Mouse (Mus musculus): ENCODE measurements around the gene Tmc6. TPM values are rescaled to one million over a fixed set of nuclear protein-coding genes. Genes with fewer than 3 reads are reported as not detected.

Tmc6 gene
- polyA plus RNA-seq, 1 experiment from 2014 or later = 26.3 TPM

- Histone ChIP-seq H3K9me3 (ENCODE audit: control insufficient read depth) (no peaks in the 10 kb centered on the region), H3K9ac (ENCODE audit: low read depth, low read length) (no peak overlapping the region), H3K4me1 (replicated peaks; ENCODE audit: control insufficient read depth, insufficient read depth, low read length) (no peaks in the 10 kb centered on the region), H3K27ac (ENCODE audit: low read depth, low read length) (peak overlapping the region; percentile 35; the same call in 1 of the 2 replicates), H3K4me3 (ENCODE audit: low read depth, low read length) (no peak overlapping the region), H3K36me3 (ENCODE audit: control insufficient read depth, insufficient read depth) (peaks cover 86% of the 10 kb centered on the region), H3K27me3 (replicated peaks; ENCODE audit: control insufficient read depth, insufficient read depth, low read length) (no peaks in the 10 kb centered on the region), H3K4me2 (replicated peaks; ENCODE audit: low read depth) (no peak overlapping the region)
- ATAC-seq = no peak
- 82% methylated on average over 10 of the region's 10 CpGs for WGBS
- no peak for TF ChIP-seq CTCF (IDR thresholded peaks at IDR 0.05; ENCODE audit: low read depth)
Observed at GRCm38 (mm10) chr11:117759267-117759666, 22.7 kb downstream of the Tmc6 start.

GRCm38 (mm10) chr11:117755891-117756290 lies 26.1 kb downstream of the Tmc6 start:
- Histone ChIP-seq H3K4me1 (replicated peaks; ENCODE audit: control insufficient read depth, insufficient read depth, low read length) (no peaks in the 10 kb centered on the region), H3K4me2 (replicated peaks; ENCODE audit: low read depth) (no peak overlapping the region), H3K27ac (ENCODE audit: low read depth, low read length) (no peak overlapping the region), H3K4me3 (ENCODE audit: low read depth, low read length) (no peak overlapping the region), H3K36me3 (ENCODE audit: control insufficient read depth, insufficient read depth) (peaks cover 95% of the 10 kb centered on the region), H3K9ac (ENCODE audit: low read depth, low read length) (no peak overlapping the region), H3K9me3 (ENCODE audit: control insufficient read depth) (no peaks in the 10 kb centered on the region), H3K27me3 (replicated peaks; ENCODE audit: control insufficient read depth, insufficient read depth, low read length) (no peaks in the 10 kb centered on the region)
- no peak for TF ChIP-seq CTCF (IDR thresholded peaks at IDR 0.05; ENCODE audit: low read depth)
- 99% methylated on average over 7 of the region's 7 CpGs for WGBS
- ATAC-seq = no peak

DNA sequence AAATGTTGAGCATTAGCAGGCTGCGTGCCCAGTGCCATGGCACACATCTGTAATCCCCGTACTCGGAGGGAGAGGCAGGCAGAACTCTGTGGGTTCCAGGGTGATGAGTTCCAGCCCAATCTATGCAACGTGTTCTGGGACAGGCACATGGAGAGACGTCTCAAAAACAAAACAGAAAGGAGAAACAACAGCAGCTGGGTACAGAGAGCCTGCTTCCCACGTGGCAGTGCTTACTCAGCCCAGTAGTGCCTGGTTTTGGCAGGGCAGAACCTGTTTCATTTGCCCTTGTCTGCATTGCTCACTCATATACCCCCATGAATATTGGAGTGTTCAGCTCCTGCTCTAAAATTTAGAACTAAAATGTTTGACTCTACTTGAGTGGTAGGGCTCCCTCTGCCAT lies 30.5 kb downstream of the Tmc6 start:
- H3K4me1 ChIP-seq (replicated peaks; ENCODE audit: control insufficient read depth, insufficient read depth, low read length) = no peaks in the 10 kb centered on the region
- no peaks in the 10 kb centered on the region for H3K9me3 ChIP-seq (ENCODE audit: control insufficient read depth)
- peaks cover 93% of the 10 kb centered on the region for H3K36me3 ChIP-seq (ENCODE audit: control insufficient read depth, insufficient read depth)
- WGBS = 78% methylated on average over 6 of the region's 6 CpGs
- H3K4me3 ChIP-seq (ENCODE audit: low read depth, low read length) = no peak overlapping the region
- no peak for TF ChIP-seq CTCF (IDR thresholded peaks at IDR 0.05; ENCODE audit: low read depth)
- no peak overlapping the region for H3K9ac ChIP-seq (ENCODE audit: low read depth, low read length)
- no peak overlapping the region for H3K4me2 ChIP-seq (replicated peaks; ENCODE audit: low read depth)
- H3K27me3 ChIP-seq (replicated peaks; ENCODE audit: control insufficient read depth, insufficient read depth, low read length) = no peaks in the 10 kb centered on the region
- no peak overlapping the region for H3K27ac ChIP-seq (ENCODE audit: low read depth, low read length)
- ATAC-seq = no peak

GRCm38 (mm10) chr11:117749414-117749813 lies 32.6 kb downstream of the Tmc6 start:
- Histone ChIP-seq H3K9me3 (ENCODE audit: control insufficient read depth) (no peaks in the 10 kb centered on the region), H3K27ac (ENCODE audit: low read depth, low read length) (no peak overlapping the region), H3K4me3 (ENCODE audit: low read depth, low read length) (no peak overlapping the region), H3K36me3 (ENCODE audit: control insufficient read depth, insufficient read depth) (peaks cover 92% of the 10 kb centered on the region), H3K27me3 (replicated peaks; ENCODE audit: control insufficient read depth, insufficient read depth, low read length) (no peaks in the 10 kb centered on the region), H3K4me2 (replicated peaks; ENCODE audit: low read depth) (no peak overlapping the region), H3K4me1 (replicated peaks; ENCODE audit: control insufficient read depth, insufficient read depth, low read length) (no peaks in the 10 kb centered on the region), H3K9ac (ENCODE audit: low read depth, low read length) (no peak overlapping the region)
- 89% methylated on average over 8 of the region's 10 CpGs for WGBS
- ATAC-seq = no peak
- no peak for TF ChIP-seq CTCF (IDR thresholded peaks at IDR 0.05; ENCODE audit: low read depth)

- ATAC-seq = no peak
- Histone ChIP-seq H3K4me1 (replicated peaks; ENCODE audit: control insufficient read depth, insufficient read depth, low read length) (no peaks in the 10 kb centered on the region), H3K36me3 (ENCODE audit: control insufficient read depth, insufficient read depth) (peaks cover 92% of the 10 kb centered on the region)
Observed at GRCm38 (mm10) chr11:117748628-117749027, 33.4 kb downstream of the Tmc6 start.

GRCm38 (mm10) chr11:117743454-117744030 lies 38.5 kb downstream of the Tmc6 start:
- H3K36me3 ChIP-seq (ENCODE audit: control insufficient read depth, insufficient read depth) = peaks cover 95% of the 10 kb centered on the region
- no peak overlapping the region for H3K4me2 ChIP-seq (replicated peaks; ENCODE audit: low read depth)
- H3K4me1 ChIP-seq (replicated peaks; ENCODE audit: control insufficient read depth, insufficient read depth, low read length) = no peaks in the 10 kb centered on the region
- no peak for TF ChIP-seq CTCF (IDR thresholded peaks at IDR 0.05; ENCODE audit: low read depth)
- no peak overlapping the region for H3K9ac ChIP-seq (ENCODE audit: low read depth, low read length)
- no peak overlapping the region for H3K4me3 ChIP-seq (ENCODE audit: low read depth, low read length)
- no peak for ATAC-seq
- no peaks in the 10 kb centered on the region for H3K27me3 ChIP-seq (replicated peaks; ENCODE audit: control insufficient read depth, insufficient read depth, low read length)
- no peaks in the 10 kb centered on the region for H3K9me3 ChIP-seq (ENCODE audit: control insufficient read depth)
- WGBS = 65% methylated on average over 4 of the region's 4 CpGs
- no peak overlapping the region for H3K27ac ChIP-seq (ENCODE audit: low read depth, low read length)

More at GRCm38 (mm10) chr11:117748628-117749027, 33.4 kb downstream of the Tmc6 start:
- TF ChIP-seq CTCF (IDR thresholded peaks at IDR 0.05; ENCODE audit: low read depth) = no peak
- 90% methylated on average over 4 of the region's 4 CpGs for WGBS
- Histone ChIP-seq H3K27me3 (replicated peaks; ENCODE audit: control insufficient read depth, insufficient read depth, low read length) (no peaks in the 10 kb centered on the region), H3K4me2 (replicated peaks; ENCODE audit: low read depth) (no peak overlapping the region), H3K9me3 (ENCODE audit: control insufficient read depth) (no peaks in the 10 kb centered on the region), H3K9ac (ENCODE audit: low read depth, low read length) (no peak overlapping the region), H3K4me3 (ENCODE audit: low read depth, low read length) (no peak overlapping the region), H3K27ac (ENCODE audit: low read depth, low read length) (no peak overlapping the region)

DNA sequence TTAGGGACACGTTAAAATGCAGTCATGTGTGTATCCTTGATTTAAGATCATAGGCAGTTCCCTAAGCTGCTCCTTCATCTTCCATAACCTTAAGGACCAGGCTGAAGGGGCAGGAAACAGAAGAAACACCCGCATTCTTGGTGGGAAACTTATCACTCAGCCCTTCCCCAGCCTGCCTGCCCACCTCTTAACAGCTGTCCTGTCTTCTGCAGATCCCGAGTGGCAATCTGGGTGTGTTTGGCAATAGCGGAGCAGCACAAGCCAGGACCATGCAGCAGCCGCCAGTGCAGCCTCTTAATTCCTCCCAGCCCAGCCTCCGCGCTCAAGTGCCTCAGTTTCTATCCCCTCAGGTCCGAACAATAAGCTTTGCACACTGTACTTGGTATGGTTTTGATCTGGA lies 39.3 kb downstream of the Tmc6 start:
- Histone ChIP-seq H3K27me3 (replicated peaks; ENCODE audit: control insufficient read depth, insufficient read depth, low read length) (no peaks in the 10 kb centered on the region), H3K4me1 (replicated peaks; ENCODE audit: control insufficient read depth, insufficient read depth, low read length) (no peaks in the 10 kb centered on the region), H3K9ac (ENCODE audit: low read depth, low read length) (no peak overlapping the region), H3K27ac (ENCODE audit: low read depth, low read length) (no peak overlapping the region), H3K36me3 (ENCODE audit: control insufficient read depth, insufficient read depth) (peaks cover 93% of the 10 kb centered on the region), H3K4me2 (replicated peaks; ENCODE audit: low read depth) (no peak overlapping the region), H3K4me3 (ENCODE audit: low read depth, low read length) (no peak overlapping the region), H3K9me3 (ENCODE audit: control insufficient read depth) (no peaks in the 10 kb centered on the region)
- TF ChIP-seq CTCF (IDR thresholded peaks at IDR 0.05; ENCODE audit: low read depth) = no peak
- WGBS = 86% methylated on average over 8 of the region's 8 CpGs
- no peak for ATAC-seq
